Mouse (Mus musculus): Measurements from ENCODE around the gene 4930415O20Rik.

4930415O20Rik gene

GRCm38 (mm10) chr15:98606051-98606536, 35.3 kb downstream of the 4930415O20Rik start:
- no peak for DNase-seq (ENCODE audit: low spot score)

DNA sequence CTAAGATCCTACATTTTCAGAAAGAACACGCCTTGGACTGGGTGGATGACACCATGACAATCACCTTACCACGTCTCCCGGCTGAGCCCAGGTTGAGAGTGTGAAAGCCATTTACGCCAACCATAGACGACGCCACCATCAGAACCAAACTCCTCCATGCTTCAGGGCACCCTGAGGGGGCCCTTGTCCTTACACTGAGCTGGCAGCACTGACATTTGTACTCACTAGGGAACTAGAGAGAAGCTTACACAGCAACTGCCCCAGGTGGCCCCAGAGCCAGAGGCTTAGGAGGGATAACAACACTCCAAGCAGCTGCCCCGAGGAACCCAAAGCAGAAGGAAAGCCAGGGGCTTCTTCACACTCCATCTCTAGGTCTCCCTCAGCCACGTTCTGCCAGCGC, 35.9 kb downstream of the 4930415O20Rik start:
- peak; percentile 29 for DNase-seq (ENCODE audit: low spot score)

- peak; percentile 98 for DNase-seq (ENCODE audit: low spot score)
Measured at GRCm38 (mm10) chr15:98607557-98607956, 36.8 kb downstream of the 4930415O20Rik start.

DNA sequence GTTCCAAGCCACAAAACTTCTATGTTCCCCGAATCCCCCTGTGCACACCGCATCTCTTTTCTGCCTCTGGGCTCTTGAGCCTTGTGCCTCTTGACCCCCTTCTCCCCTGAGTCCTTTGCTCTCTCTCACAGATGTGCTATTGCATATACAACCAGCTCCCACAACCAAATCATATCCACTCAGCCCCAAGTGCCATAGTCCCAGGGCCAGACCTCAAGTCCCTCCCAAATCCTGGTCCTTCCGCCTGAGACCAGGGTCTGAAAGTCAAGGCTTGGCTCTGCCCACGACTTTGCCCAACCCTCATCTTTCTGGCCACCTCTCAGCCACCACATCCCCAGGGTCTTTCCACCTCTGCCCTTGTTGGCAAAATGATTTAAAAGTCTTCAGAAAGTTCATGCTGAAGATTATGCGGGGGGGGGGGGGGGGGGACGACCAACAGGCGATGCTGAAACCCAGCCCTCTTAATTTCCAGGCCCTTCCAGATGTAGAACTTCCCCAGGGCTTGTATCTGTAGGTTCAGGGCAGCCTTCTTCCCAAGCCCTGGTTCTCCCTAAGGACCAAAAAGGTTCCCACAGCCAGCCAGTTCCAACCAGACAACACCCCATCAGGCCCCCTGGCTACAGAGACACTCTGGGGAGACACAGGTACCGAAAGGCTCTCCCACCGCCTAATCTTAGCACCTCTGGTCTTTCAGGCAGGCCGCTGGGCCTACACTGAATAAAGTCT, 37.4 kb downstream of the 4930415O20Rik start:
- peak; percentile 75 for DNase-seq (ENCODE audit: low spot score)

DNA sequence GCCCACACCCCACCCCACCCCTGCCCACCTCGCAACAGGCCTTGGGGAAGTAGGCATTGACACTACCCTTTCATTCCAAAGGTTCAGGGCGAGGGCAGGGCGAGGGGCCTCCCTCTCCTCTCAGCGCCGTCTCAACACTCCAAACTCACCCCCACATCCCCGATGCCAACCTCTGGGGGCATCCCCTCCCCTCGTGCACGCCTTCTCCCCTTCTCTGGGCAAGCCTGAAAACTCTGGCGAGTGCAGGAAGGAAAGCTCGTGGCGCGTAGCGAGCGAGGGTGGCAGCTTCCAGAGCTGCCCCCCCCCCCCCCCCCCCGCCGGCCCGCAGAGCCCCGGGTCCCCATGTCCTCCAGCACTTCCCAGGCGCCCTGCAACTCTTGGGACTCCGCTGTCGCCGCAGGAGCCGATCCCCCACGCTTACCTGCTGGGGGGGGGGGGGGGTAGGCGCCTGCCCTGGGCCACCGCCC, 38.0 kb downstream of the 4930415O20Rik start:
- DNase-seq (ENCODE audit: low spot score), result peak; percentile 59

GRCm38 (mm10) chr15:98609331-98610130, 38.7 kb downstream of the 4930415O20Rik start, which contains the start of gene Adcy6:
Gene Adcy6, minus strand, starts transcription at chr15:98610076.
- peak; percentile 84 for DNase-seq (ENCODE audit: low spot score)

GRCm38 (mm10) chr15:98610131-98610633, 39.4 kb downstream of the 4930415O20Rik start:
- DNase-seq (ENCODE audit: low spot score), result peak; percentile 49

GRCm38 (mm10) chr15:98612229-98612628, 41.4 kb downstream of the 4930415O20Rik start:
- DNase-seq (ENCODE audit: low spot score), result no peak

- peak; percentile 87 for DNase-seq (ENCODE audit: low spot score)
Measured at GRCm38 (mm10) chr15:98614551-98614950, 43.7 kb downstream of the 4930415O20Rik start.

DNA sequence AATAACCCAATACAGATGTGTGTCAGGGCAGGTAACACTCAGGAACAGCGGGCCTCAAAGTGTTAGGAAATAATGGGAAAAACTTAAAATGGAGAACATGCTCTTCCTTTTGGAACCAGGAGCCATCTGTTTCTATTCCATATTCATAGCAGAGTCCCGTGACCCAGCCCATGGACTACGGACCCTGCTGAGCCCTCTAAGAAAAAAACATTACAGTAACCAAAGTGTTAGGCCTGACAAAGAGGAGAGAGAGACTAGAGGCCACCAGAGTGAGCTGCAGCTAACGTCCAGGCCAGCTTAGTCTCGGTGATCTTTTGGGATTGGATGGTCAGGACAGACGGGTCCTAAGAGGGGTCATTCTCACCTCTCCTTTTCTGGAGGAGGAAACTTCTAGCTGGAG, 44.2 kb downstream of the 4930415O20Rik start:
- peak; percentile 52 for DNase-seq (ENCODE audit: low spot score)

- DNase-seq (ENCODE audit: low spot score), result no peak
Measured at GRCm38 (mm10) chr15:98615751-98616150, 44.9 kb downstream of the 4930415O20Rik start.

GRCm38 (mm10) chr15:98616362-98617175, 45.8 kb downstream of the 4930415O20Rik start:
- DNase-seq (ENCODE audit: low spot score), result peak; percentile 78

DNA sequence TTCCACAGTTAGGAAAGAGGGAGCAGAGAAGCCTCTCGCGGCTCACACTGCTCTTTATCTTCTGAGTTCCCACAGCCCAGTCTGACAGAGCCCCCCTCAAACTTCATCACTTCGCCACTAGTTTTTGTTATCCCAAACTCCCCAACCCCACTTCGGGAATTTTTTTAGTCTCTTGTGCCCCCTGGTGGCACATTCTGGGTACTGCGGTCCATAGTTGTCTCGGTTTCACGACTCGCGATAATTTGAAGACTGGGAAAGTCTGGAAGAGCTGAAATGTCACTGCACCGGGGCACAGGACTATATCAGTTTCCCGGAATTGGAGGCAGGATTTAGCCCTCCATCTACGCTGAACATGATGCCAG, 46.4 kb downstream of the 4930415O20Rik start:
- peak; percentile 92 for DNase-seq (ENCODE audit: low spot score)

GRCm38 (mm10) chr15:98622199-98622598, 51.4 kb downstream of the 4930415O20Rik start:
- DNase-seq (ENCODE audit: low spot score), result no peak

DNA sequence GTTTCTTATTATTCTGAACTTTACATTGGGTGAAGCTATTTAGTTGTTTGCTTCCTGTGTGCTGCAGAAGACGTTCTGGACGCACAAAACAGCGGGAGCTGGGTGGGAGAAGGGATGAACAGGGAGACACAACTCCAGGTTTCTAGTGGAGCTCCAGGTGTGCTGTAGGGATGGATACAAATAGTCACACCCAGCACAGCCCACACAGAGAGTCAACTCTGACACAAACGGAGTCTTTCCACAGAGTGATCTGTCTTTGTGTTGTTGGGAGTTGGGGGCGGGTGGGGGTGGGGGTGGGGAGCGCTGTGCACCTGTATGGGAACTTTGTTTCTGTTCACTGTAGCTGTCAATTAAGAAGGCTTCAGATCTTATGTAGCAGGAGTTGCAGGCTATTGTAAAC, 51.9 kb downstream of the 4930415O20Rik start:
- DNase-seq (ENCODE audit: low spot score), result no peak

DNA sequence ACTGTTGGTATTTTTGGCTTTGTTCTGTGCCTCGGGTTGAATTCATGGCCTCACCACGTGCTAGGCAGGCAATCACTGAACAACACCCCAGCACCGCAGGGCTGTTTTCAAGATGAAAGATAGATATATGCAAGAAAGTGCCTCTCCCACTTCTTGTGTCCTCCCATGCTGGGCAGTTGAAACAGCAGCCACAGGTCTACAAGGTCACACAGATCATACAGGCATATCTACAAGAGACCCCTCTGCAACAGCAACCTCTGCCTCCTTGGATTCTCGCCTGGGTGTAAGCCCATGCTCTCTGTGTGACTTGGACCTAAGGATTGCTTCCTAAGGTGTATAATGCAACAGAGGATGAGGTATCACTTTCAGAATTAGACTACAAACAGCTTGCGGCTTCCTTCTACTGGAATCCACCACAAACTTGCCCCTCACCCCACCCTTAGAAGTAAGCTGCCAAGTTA, 52.6 kb downstream of the 4930415O20Rik start:
- DNase-seq (ENCODE audit: low spot score), result no peak

DNA sequence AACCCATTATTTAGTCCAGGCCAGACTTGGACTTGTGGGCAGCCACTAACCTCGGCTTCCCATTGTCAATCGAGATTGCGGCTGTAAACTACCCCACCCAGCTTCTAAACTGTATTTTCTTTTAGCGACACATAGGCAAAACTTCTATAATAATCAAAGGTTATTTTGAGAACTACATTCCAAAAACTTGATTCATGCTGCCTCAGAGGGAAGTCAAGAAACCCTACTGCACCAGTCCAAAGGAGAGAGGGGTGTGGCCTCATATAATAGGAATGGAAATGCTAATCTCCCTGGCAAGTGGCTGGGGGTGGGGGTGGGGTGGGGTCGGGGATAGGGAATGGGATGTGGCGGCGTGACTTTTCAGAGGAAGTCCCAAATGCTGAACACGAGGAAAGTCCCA, 55.3 kb downstream of the 4930415O20Rik start:
- no peak for DNase-seq (ENCODE audit: low spot score)

GRCm38 (mm10) chr15:98626487-98627212, 55.8 kb downstream of the 4930415O20Rik start:
- no peak for DNase-seq (ENCODE audit: low spot score)

GRCm38 (mm10) chr15:98628589-98629254, 57.9 kb downstream of the 4930415O20Rik start:
- no peak for DNase-seq (ENCODE audit: low spot score)

- DNase-seq (ENCODE audit: low spot score), result no peak
Measured at GRCm38 (mm10) chr15:98629464-98629863, 58.7 kb downstream of the 4930415O20Rik start.

Data from MN1 (cell line).